Mouse (Mus musculus): Measurements from ENCODE around the gene Mettl23. TPM values are rescaled to one million over a fixed set of nuclear protein-coding genes. Genes with fewer than 3 reads are reported as not detected.
A peak's percentile ranks its signal among the peaks of the same experiment; 100 is the strongest.
"Not testable (repeated sequence)": the region's sequence is repeated elsewhere in the genome, so short reads cannot be mapped to it uniquely, and the experiment has no call there.

The Mettl23 gene
- total and polyA plus RNA-seq, 2 experiments = 21.0 to 31.7 TPM

- H3K36me3 ChIP-seq (ENCODE audit: control insufficient read depth, insufficient read depth, low read length) = no peaks in the 10 kb centered on the region
- H3K79me2 ChIP-seq (ENCODE audit: control insufficient read depth, insufficient read depth, low read length) = no peaks in the 10 kb centered on the region
- H3K27me3 ChIP-seq (ENCODE audit: control insufficient read depth, insufficient read depth, low read length) = no peaks in the 10 kb centered on the region
- WGBS = 79% methylated on average over 10 of the region's 10 CpGs
- H3K27ac ChIP-seq (replicated peaks; ENCODE audit: insufficient read depth, low read depth, low read length) = no peak overlapping the region
- no peaks in the 10 kb centered on the region for H3K4me1 ChIP-seq (ENCODE audit: control insufficient read depth, insufficient read depth, low read length)
- no peak for DNase-seq (ENCODE audit: extremely low read depth, low read depth, low spot score)
- no peak overlapping the region for H3K4me3 ChIP-seq (ENCODE audit: insufficient read depth, low read depth, low read length)
- no peak overlapping the region for H3K9ac ChIP-seq (ENCODE audit: low read depth, low read length)
- no peak for TF ChIP-seq CTCF (IDR thresholded peaks at IDR 0.05; ENCODE audit: low read depth, low read length)
- no peak for TF ChIP-seq POLR2A (IDR thresholded peaks at IDR 0.05; ENCODE audit: extremely low read depth, insufficient read depth, low read length)
Measured at GRCm38 (mm10) chr11:116822215-116822614, 20.9 kb upstream of the Mettl23 start.

GRCm38 (mm10) chr11:116822626-116823025, 20.5 kb upstream of the Mettl23 start:
- Histone ChIP-seq H3K4me1 (ENCODE audit: control insufficient read depth, insufficient read depth, low read length) (no peaks in the 10 kb centered on the region), H3K4me3 (ENCODE audit: insufficient read depth, low read depth, low read length) (no peak overlapping the region), H3K79me2 (ENCODE audit: control insufficient read depth, insufficient read depth, low read length) (no peaks in the 10 kb centered on the region), H3K27ac (replicated peaks; ENCODE audit: insufficient read depth, low read depth, low read length) (no peak overlapping the region), H3K36me3 (ENCODE audit: control insufficient read depth, insufficient read depth, low read length) (no peaks in the 10 kb centered on the region), H3K27me3 (ENCODE audit: control insufficient read depth, insufficient read depth, low read length) (no peaks in the 10 kb centered on the region), H3K9ac (ENCODE audit: low read depth, low read length) (no peak overlapping the region)
- no peak for DNase-seq (ENCODE audit: extremely low read depth, low read depth, low spot score)
- WGBS = 94% methylated on average over 10 of the region's 10 CpGs
- TF ChIP-seq POLR2A (IDR thresholded peaks at IDR 0.05; ENCODE audit: extremely low read depth, insufficient read depth, low read length) (no peak), CTCF (IDR thresholded peaks at IDR 0.05; ENCODE audit: low read depth, low read length) (no peak)

- TF ChIP-seq CTCF (IDR thresholded peaks at IDR 0.05; ENCODE audit: low read depth, low read length) = no peak
- no peak for TF ChIP-seq POLR2A (IDR thresholded peaks at IDR 0.05; ENCODE audit: extremely low read depth, insufficient read depth, low read length)
- WGBS = 99% methylated on average over 2 of the region's 2 CpGs
- no peaks in the 10 kb centered on the region for H3K79me2 ChIP-seq (ENCODE audit: control insufficient read depth, insufficient read depth, low read length)
- H3K27me3 ChIP-seq (ENCODE audit: control insufficient read depth, insufficient read depth, low read length) = no peaks in the 10 kb centered on the region
- DNase-seq (ENCODE audit: extremely low read depth, low read depth, low spot score) = no peak
- no peak overlapping the region for H3K4me3 ChIP-seq (ENCODE audit: insufficient read depth, low read depth, low read length)
- no peaks in the 10 kb centered on the region; the same call in 1 of the 2 replicates for H3K4me1 ChIP-seq (ENCODE audit: control insufficient read depth, insufficient read depth, low read length)
- H3K27ac ChIP-seq (replicated peaks; ENCODE audit: insufficient read depth, low read depth, low read length) = no peak overlapping the region
- no peak overlapping the region for H3K9ac ChIP-seq (ENCODE audit: low read depth, low read length)
- H3K36me3 ChIP-seq (ENCODE audit: control insufficient read depth, insufficient read depth, low read length) = no peaks in the 10 kb centered on the region
Measured at GRCm38 (mm10) chr11:116823255-116823654, 19.8 kb upstream of the Mettl23 start.

- H3K4me1 ChIP-seq (ENCODE audit: control insufficient read depth, insufficient read depth, low read length); H3K9ac ChIP-seq (ENCODE audit: low read depth, low read length); H3K36me3 ChIP-seq (ENCODE audit: control insufficient read depth, insufficient read depth, low read length); H3K27me3 ChIP-seq (ENCODE audit: control insufficient read depth, insufficient read depth, low read length); H3K79me2 ChIP-seq (ENCODE audit: control insufficient read depth, insufficient read depth, low read length); H3K4me3 ChIP-seq (ENCODE audit: insufficient read depth, low read depth, low read length); H3K27ac ChIP-seq (replicated peaks; ENCODE audit: insufficient read depth, low read depth, low read length); DNase-seq (ENCODE audit: extremely low read depth, low read depth, low spot score): not testable (repeated sequence)
- WGBS = 97% methylated on average over 10 of the region's 10 CpGs
Measured at GRCm38 (mm10) chr11:116823885-116824284, 19.2 kb upstream of the Mettl23 start.

- H3K27me3 ChIP-seq (ENCODE audit: control insufficient read depth, insufficient read depth, low read length) = no peaks in the 10 kb centered on the region
- no peaks in the 10 kb centered on the region for H3K79me2 ChIP-seq (ENCODE audit: control insufficient read depth, insufficient read depth, low read length)
- WGBS = 83% methylated on average over 4 of the region's 5 CpGs
- no peaks in the 10 kb centered on the region; the same call in 1 of the 2 replicates for H3K4me1 ChIP-seq (ENCODE audit: control insufficient read depth, insufficient read depth, low read length)
- H3K27ac ChIP-seq (replicated peaks; ENCODE audit: insufficient read depth, low read depth, low read length) = no peak overlapping the region
- H3K36me3 ChIP-seq (ENCODE audit: control insufficient read depth, insufficient read depth, low read length) = no peaks in the 10 kb centered on the region
- no peak overlapping the region for H3K4me3 ChIP-seq (ENCODE audit: insufficient read depth, low read depth, low read length)
- DNase-seq (ENCODE audit: extremely low read depth, low read depth, low spot score) = no peak
- H3K9ac ChIP-seq (ENCODE audit: low read depth, low read length) = no peak overlapping the region
- TF ChIP-seq CTCF (IDR thresholded peaks at IDR 0.05; ENCODE audit: low read depth, low read length) (no peak), POLR2A (IDR thresholded peaks at IDR 0.05; ENCODE audit: extremely low read depth, insufficient read depth, low read length) (no peak)
Measured at GRCm38 (mm10) chr11:116825230-116825629, 17.8 kb upstream of the Mettl23 start.

- no peaks in the 10 kb centered on the region for H3K36me3 ChIP-seq (ENCODE audit: control insufficient read depth, insufficient read depth, low read length)
- H3K27me3 ChIP-seq (ENCODE audit: control insufficient read depth, insufficient read depth, low read length) = no peaks in the 10 kb centered on the region
- no peaks in the 10 kb centered on the region; the same call in 1 of the 2 replicates for H3K4me1 ChIP-seq (ENCODE audit: control insufficient read depth, insufficient read depth, low read length)
- TF ChIP-seq CTCF (IDR thresholded peaks at IDR 0.05; ENCODE audit: low read depth, low read length) = no peak
- no peak for TF ChIP-seq POLR2A (IDR thresholded peaks at IDR 0.05; ENCODE audit: extremely low read depth, insufficient read depth, low read length)
- 65% methylated on average over 17 of the region's 17 CpGs for WGBS
- peak overlapping the region; percentile 57; the same call in 1 of the 2 replicates for H3K4me3 ChIP-seq (ENCODE audit: insufficient read depth, low read depth, low read length)
- DNase-seq (ENCODE audit: extremely low read depth, low read depth, low spot score) = no peak
- H3K27ac ChIP-seq (replicated peaks; ENCODE audit: insufficient read depth, low read depth, low read length) = no peak overlapping the region
- H3K9ac ChIP-seq (ENCODE audit: low read depth, low read length) = 0 out of 2 replicates have a peak overlapping the region, but pooled peaks have one; percentile 61
- no peaks in the 10 kb centered on the region for H3K79me2 ChIP-seq (ENCODE audit: control insufficient read depth, insufficient read depth, low read length)
Measured at GRCm38 (mm10) chr11:116826550-116827504, 16.3 kb upstream of the Mettl23 start.
